Comparison of ENCODE assay signal across 7 mouse cellular contexts in genomic region chr3:84281936-84282371, GRCm38 (mm10). TPM values are rescaled to one million over a fixed set of nuclear protein-coding genes. Genes with fewer than 3 reads are reported as not detected.
DNase-seq lines count a peak whose midpoint lies in the region; ATAC-seq lines count a peak whose summit lies in the region.

No protein-coding gene starts in this region.

- no peaks in the 10 kb centered on the region for H3K36me3 ChIP-seq in hindbrain, embryonic 11.5 days (ENCODE audit: control insufficient read depth, insufficient read depth, low read length)
- H3K36me3 ChIP-seq in liver, embryonic 16.5 days (ENCODE audit: control insufficient read depth, insufficient read depth) = no peaks in the 10 kb centered on the region

- H3K4me3 ChIP-seq in hindbrain, embryonic 11.5 days (ENCODE audit: low read depth, low read length) = no peak overlapping the region
- H3K4me3 ChIP-seq in liver, embryonic 16.5 days (ENCODE audit: low read depth, low read length) = no peak overlapping the region

- H3K27ac ChIP-seq in hindbrain, embryonic 11.5 days (ENCODE audit: low read depth, low read length) = no peak overlapping the region
- H3K27ac ChIP-seq in liver, embryonic 16.5 days (ENCODE audit: low read length) = no peak overlapping the region

- no peak overlapping the region for H3K9ac ChIP-seq in hindbrain, embryonic 11.5 days (ENCODE audit: low read depth, low read length)
- H3K9ac ChIP-seq in liver, embryonic 16.5 days (ENCODE audit: low read depth, low read length) = no peak overlapping the region

- peaks cover 9% of the 10 kb centered on the region for H3K4me1 ChIP-seq in hindbrain, embryonic 11.5 days (replicated peaks; ENCODE audit: control insufficient read depth, insufficient read depth, low read length)
- H3K4me1 ChIP-seq in liver, embryonic 16.5 days (ENCODE audit: control insufficient read depth, low read depth, low read length) = peaks cover 8% of the 10 kb centered on the region

- ATAC-seq in hindbrain, embryonic 11.5 days (ENCODE audit: low FRiP score) = peak; percentile 64
- ATAC-seq in liver, embryonic 16.5 days (ENCODE audit: low read depth) = no peak
- no peak for ATAC-seq in activated CD4-positive, CD25-positive, alpha-beta regulatory T cell, adult 4 months
- no peak for ATAC-seq in inflammation-experienced regulatory T-cells, adult 6 months

- H3K4me2 ChIP-seq in hindbrain, embryonic 11.5 days (replicated peaks; ENCODE audit: low read depth, low read length) = no peak overlapping the region; the same call in 1 of the 2 replicates
- H3K4me2 ChIP-seq in liver, embryonic 16.5 days (ENCODE audit: low read depth, low read length) = peak overlapping the region; percentile 36

- 44% methylated on average over 10 of the region's 10 CpGs for WGBS in hindbrain, embryonic 11.5 days
- WGBS in liver, embryonic 16.5 days (ENCODE audit: insufficient replicate concordance) = 43% methylated on average over 10 of the region's 10 CpGs

- H3K9me3 ChIP-seq in hindbrain, embryonic 11.5 days (ENCODE audit: control insufficient read depth, low read length) = no peaks in the 10 kb centered on the region
- no peaks in the 10 kb centered on the region for H3K9me3 ChIP-seq in liver, embryonic 16.5 days (replicated peaks; ENCODE audit: control insufficient read depth, low read length)

- H3K27me3 ChIP-seq in hindbrain, embryonic 11.5 days (ENCODE audit: control insufficient read depth, insufficient read depth, low read length) = no peaks in the 10 kb centered on the region
- no peaks in the 10 kb centered on the region for H3K27me3 ChIP-seq in liver, embryonic 16.5 days (ENCODE audit: control insufficient read depth, insufficient read depth, low read depth, low read length)

- DNase-seq in urinary bladder, postnatal 14 days (ENCODE audit: low spot score) = peak; percentile 26
- no peak for DNase-seq in urinary bladder, adult 18-20 months (ENCODE audit: low spot score in 2 of 2)
- peak; percentile 44 for DNase-seq in hindbrain, embryonic 11.5 days (ENCODE audit: low spot score)
- DNase-seq in right cerebral cortex, postnatal 14 days = no peak

RNA-seq across cellular contexts. Expression of gene Trim2, which starts 24.7 kb away (rescaled TPM):
- 104 and 109 TPM in 2 replicates for polyA plus RNA-seq in hindbrain, embryonic 11.5 days (2014; fragmentation: Nextera tagmentation; extraction: Ambion mirVana)
- polyA plus RNA-seq in liver, embryonic 16.5 days (2015; fragmentation: Nextera tagmentation; extraction: Ambion mirVana) = 6.3 and 6.4 TPM in 2 replicates
- 1 to 10 TPM; 1.2 to 2.3 TPM for polyA plus RNA-seq in activated CD4-positive, CD25-positive, alpha-beta regulatory T cell, adult 4 months (2017; shearing (Covaris generic))
- 1 to 10 TPM; 3.1 to 5.0 (median 4.8) TPM for polyA plus RNA-seq in inflammation-experienced regulatory T-cells, adult 6 months (2017; shearing (Covaris generic))

Comparison
In these comparisons a context has a peak if more than half of its experiments do, and no peak if none do; other contexts are left out.
1. DNase-seq: peak in urinary bladder, postnatal 14 days (single experiment) and hindbrain, embryonic 11.5 days (single experiment); none in urinary bladder, adult 18-20 months (0 of 2) and right cerebral cortex, postnatal 14 days (single experiment).
2. RNA of gene Trim2, which starts 24.7 kb away (polyA plus RNA-seq): 104 to 109 TPM in hindbrain, embryonic 11.5 days; 6.3 to 6.4 TPM in liver, embryonic 16.5 days, 3.1 to 5.0 TPM in inflammation-experienced regulatory T-cells, adult 6 months and 1.2 to 2.3 TPM in activated CD4-positive, CD25-positive, alpha-beta regulatory T cell, adult 4 months; every median in the first group is over 10 times any median in the second.